Mouse (Mus musculus) heart, postnatal 0 days (tissue): Measurements from ENCODE around the gene Alb. TPM values are rescaled to one million over a fixed set of nuclear protein-coding genes. Genes with fewer than 3 reads are reported as not detected.

Experiments used
- ATAC-seq: fragments of 200-750 bp; cut with Nextera tagmentation; 2 replicates; pipeline ENCODE4 v1.8.0; 2017; ENCODE audit warnings: low read depth, moderate number of reproducible peaks, moderate library complexity; ENCODE audit not compliant: insufficient read depth
- DNase-seq: peaks from one replicate; pipeline ENCODE4 v3.0.0-alpha.2; 2016; ENCODE audit warnings: low spot score
- H3K27ac ChIP-seq: fragments of 300-500 bp; sonication (generic); 2 replicates; pipeline ENCODE4 v1.5.1; 2014; ENCODE audit warnings: low read depth, mild to moderate bottlenecking
- H3K27me3 ChIP-seq: fragments of 300-500 bp; sonication (generic); 2 replicates; pipeline ENCODE4 v1.6.1; 2014; ENCODE audit warnings: low read length, mixed read lengths; ENCODE audit not compliant: control insufficient read depth, insufficient read depth
- H3K36me3 ChIP-seq: fragments of 300-500 bp; sonication (generic); replicated peaks from 2 replicates; pipeline ENCODE4 v1.6.1; 2014; ENCODE audit warnings: low read length, mixed read lengths; ENCODE audit not compliant: control insufficient read depth, insufficient read depth
- H3K4me1 ChIP-seq: fragments of 300-500 bp; sonication (generic); 2 replicates; pipeline ENCODE4 v1.6.1; 2014; ENCODE audit warnings: antibody characterized with exemption; ENCODE audit not compliant: control insufficient read depth, insufficient read depth
- H3K4me2 ChIP-seq: fragments of 300-500 bp; sonication (generic); 2 replicates; pipeline ENCODE4 v1.6.1; 2014; ENCODE audit warnings: low read depth, mild to moderate bottlenecking, low read length, moderate library complexity
- H3K4me3 ChIP-seq: fragments of 300-500 bp; sonication (generic); 2 replicates; pipeline ENCODE4 v1.5.1; 2014; ENCODE audit warnings: low read depth, low read length
- H3K9ac ChIP-seq: fragments of 300-500 bp; sonication (generic); replicated peaks from 2 replicates; pipeline ENCODE4 v1.6.1; 2014; ENCODE audit warnings: low read depth, low read length, mixed read lengths
- H3K9me3 ChIP-seq: fragments of 300-500 bp; sonication (generic); replicated peaks from 2 replicates; pipeline ENCODE4 v1.6.1; 2016; ENCODE audit warnings: low read length; ENCODE audit not compliant: control insufficient read depth
- CTCF ChIP-seq: IDR thresholded peaks from 2 replicates; pipeline ENCODE4 v1.5.1; 2016; ENCODE audit warnings: antibody characterized with exemption, control low read depth, low read depth
- EP300 ChIP-seq: IDR thresholded peaks from 2 replicates; pipeline ENCODE4 v1.6.1; 2016; ENCODE audit warnings: antibody characterized with exemption, low read depth
- WGBS: fragments of 180-500 bp; shearing (Covaris S2); extraction: QIAGEN DNeasy Blood & Tissue Kit; methylation state at CpG from one replicate; pipeline ENCODE4 v1.1.7; 2014; 5-methylcytosine and 5-hydroxymethylcytosine counted together
- polyA plus RNA-seq: library from polyadenylated mRNA; unstranded; fragments of >200 nt; fragmentation: Nextera tagmentation; extraction: Ambion mirVana; gene quantifications from 2 replicates; pipeline ENCODE4 v1.2.1, GENCODE M21; 2015
- total RNA-seq: library from RNA; depleted of rRNA; stranded (reverse); fragments of >200 nt; gene quantifications from 2 replicates; pipeline ENCODE4 v1.2.3, GENCODE M21; 2014; ENCODE audit warnings: low replicate concordance

Alb gene
- total and polyA plus RNA-seq, 2 experiments from 2014 or later, result 1.2 to 31.3 TPM

DNA sequence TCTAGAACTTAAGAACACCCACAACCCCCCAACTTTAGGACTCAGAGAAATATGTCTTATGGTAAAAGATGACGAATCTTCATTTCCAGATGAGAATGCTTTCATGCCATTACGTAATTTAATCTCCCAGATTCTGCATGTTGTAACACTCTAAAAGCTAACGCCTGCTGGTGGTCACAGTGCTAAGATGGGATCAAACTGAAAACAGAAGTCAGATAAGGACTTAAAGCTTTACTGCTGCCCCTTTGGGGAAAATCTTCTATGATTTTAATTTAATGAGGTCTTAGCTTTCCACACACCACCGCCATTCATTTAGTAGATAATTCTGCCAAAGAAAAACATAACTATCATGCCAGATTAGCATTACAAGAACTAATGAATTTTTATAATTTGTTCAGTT lies 6.1 kb downstream of the Alb start:
- Histone ChIP-seq H3K9ac (no peak overlapping the region), H3K4me3 (no peak overlapping the region), H3K4me1 (no peaks in the 10 kb centered on the region), H3K9me3 (no peaks in the 10 kb centered on the region), H3K4me2 (no peak overlapping the region), H3K27ac (no peak overlapping the region), H3K27me3 (no peaks in the 10 kb centered on the region), H3K36me3 (no peaks in the 10 kb centered on the region)
- TF ChIP-seq EP300 (no peak), CTCF (no peak)
- no peak for ATAC-seq
- DNase-seq, result no peak
- WGBS, result 73% methylated on average over 4 of the region's 4 CpGs

GRCm38 (mm10) chr5:90467245-90467644 lies 6.5 kb downstream of the Alb start:
- ATAC-seq, result no peak
- no peak overlapping the region for H3K4me3 ChIP-seq
- no peak overlapping the region for H3K4me2 ChIP-seq
- H3K9ac ChIP-seq, result no peak overlapping the region
- no peaks in the 10 kb centered on the region for H3K4me1 ChIP-seq
- no peaks in the 10 kb centered on the region for H3K27me3 ChIP-seq
- 59% methylated on average over 6 of the region's 6 CpGs for WGBS
- H3K27ac ChIP-seq, result no peak overlapping the region
- H3K9me3 ChIP-seq, result no peaks in the 10 kb centered on the region
- DNase-seq, result no peak
- TF ChIP-seq EP300 (no peak), CTCF (no peak)
- no peaks in the 10 kb centered on the region for H3K36me3 ChIP-seq

GRCm38 (mm10) chr5:90470836-90471235 lies 10.1 kb downstream of the Alb start:
- Histone ChIP-seq H3K4me2 (no peak overlapping the region), H3K4me1 (no peaks in the 10 kb centered on the region), H3K27ac (no peak overlapping the region), H3K36me3 (no peaks in the 10 kb centered on the region), H3K9me3 (no peaks in the 10 kb centered on the region), H3K27me3 (no peaks in the 10 kb centered on the region), H3K4me3 (no peak overlapping the region), H3K9ac (no peak overlapping the region)
- no peak for TF ChIP-seq EP300
- TF ChIP-seq CTCF, result no peak
- ATAC-seq, result no peak
- WGBS, result 78% methylated on average over 3 of the region's 3 CpGs
- no peak for DNase-seq

DNA sequence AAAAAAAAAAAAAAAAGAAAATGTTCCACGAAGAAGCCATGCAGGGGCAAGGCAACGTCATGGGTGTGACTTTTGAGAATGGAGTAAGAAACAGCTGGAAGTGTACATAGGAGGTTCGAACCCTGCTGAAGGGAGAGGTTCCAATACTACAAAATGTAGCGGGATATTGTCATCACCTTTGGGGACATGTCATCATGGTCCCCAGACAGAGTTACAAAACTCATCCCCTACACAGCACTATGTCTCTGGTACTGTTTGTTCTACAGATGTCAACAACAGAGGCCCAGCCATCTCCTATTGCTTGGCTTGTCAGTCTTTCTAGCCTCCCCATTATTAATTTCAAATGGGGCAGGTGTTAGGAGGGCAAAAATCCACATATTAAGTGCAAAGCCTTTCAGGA lies 13.2 kb downstream of the Alb start:
- no peak overlapping the region for H3K9ac ChIP-seq
- TF ChIP-seq EP300 (no peak), CTCF (no peak)
- DNase-seq, result no peak
- H3K4me3 ChIP-seq, result no peak overlapping the region
- H3K9me3 ChIP-seq, result no peaks in the 10 kb centered on the region
- no peak for ATAC-seq
- no peak overlapping the region for H3K4me2 ChIP-seq
- H3K27ac ChIP-seq, result no peak overlapping the region
- 75% methylated on average over 4 of the region's 4 CpGs for WGBS
- H3K27me3 ChIP-seq, result no peaks in the 10 kb centered on the region
- H3K4me1 ChIP-seq, result no peaks in the 10 kb centered on the region
- H3K36me3 ChIP-seq, result no peaks in the 10 kb centered on the region

- Histone ChIP-seq H3K4me2 (no peak overlapping the region), H3K9ac (no peak overlapping the region), H3K4me3 (no peak overlapping the region), H3K9me3 (no peaks in the 10 kb centered on the region), H3K27me3 (no peaks in the 10 kb centered on the region), H3K36me3 (no peaks in the 10 kb centered on the region), H3K4me1 (no peaks in the 10 kb centered on the region), H3K27ac (no peak overlapping the region)
- no peak for ATAC-seq
- 76% methylated on average over 5 of the region's 5 CpGs for WGBS
- TF ChIP-seq CTCF, result no peak
- TF ChIP-seq EP300, result no peak
- DNase-seq, result no peak
These were observed 13.7 kb downstream of the Alb start for GRCm38 (mm10) chr5:90474369-90474768.

GRCm38 (mm10) chr5:90476741-90477140 lies 16.0 kb downstream of the Alb start:
- DNase-seq (no peak), ATAC-seq (no peak)
- Histone ChIP-seq H3K4me1 (no peaks in the 10 kb centered on the region), H3K4me2 (no peak overlapping the region), H3K9ac (no peak overlapping the region), H3K9me3 (no peaks in the 10 kb centered on the region), H3K27ac (no peak overlapping the region), H3K36me3 (no peaks in the 10 kb centered on the region), H3K4me3 (no peak overlapping the region), H3K27me3 (no peaks in the 10 kb centered on the region)
- no peak for TF ChIP-seq EP300
- TF ChIP-seq CTCF, result no peak
- 88% methylated on average over 3 of the region's 3 CpGs for WGBS
